ENCODE assay signal across 12 mouse cellular contexts in genomic region chr17:9723484-9723883, GRCm38 (mm10). TPM values are rescaled to one million over a fixed set of nuclear protein-coding genes. Genes with fewer than 3 reads are reported as not detected.
DNase-seq lines count a peak whose midpoint lies in the region; ATAC-seq lines count a peak whose summit lies in the region.
"Had no signal": no experiment of that assay in that cellular context is flagged by ENCODE, and none has a peak within 500 bp of the region (broad histone marks: within the 10 kb centered on the region; RNA-seq: fewer than 3 reads in every experiment).

No protein-coding gene starts in this region.

- no peaks in the 10 kb centered on the region for H3K36me3 ChIP-seq in embryonic facial prominence, embryonic 14.5 days (ENCODE audit: control insufficient read depth, insufficient read depth, low read length)
- H3K36me3 ChIP-seq in embryonic facial prominence, embryonic 10.5 days (replicated peaks), result no peaks in the 10 kb centered on the region
- H3K36me3 ChIP-seq in lung, embryonic 16.5 days (ENCODE audit: control insufficient read depth, insufficient read depth, low read length), result no peaks in the 10 kb centered on the region
- H3K36me3 ChIP-seq in neural tube, embryonic 15.5 days, result no peaks in the 10 kb centered on the region
- no peaks in the 10 kb centered on the region for H3K36me3 ChIP-seq in kidney, embryonic 15.5 days
- H3K36me3 ChIP-seq: intestine, embryonic 15.5 days; lung, embryonic 15.5 days had no signal

- WGBS in embryonic facial prominence, embryonic 14.5 days, result 44% methylated on average over 4 of the region's 4 CpGs
- 62% methylated on average over 4 of the region's 4 CpGs for WGBS in embryonic facial prominence, embryonic 10.5 days
- WGBS in lung, embryonic 16.5 days, result 33% methylated on average over 4 of the region's 4 CpGs
- 15% methylated on average over 4 of the region's 4 CpGs for WGBS in neural tube, embryonic 15.5 days
- WGBS in kidney, embryonic 15.5 days, result 51% methylated on average over 4 of the region's 4 CpGs

- peak; percentile 55 for ATAC-seq in embryonic facial prominence, embryonic 14.5 days (ENCODE audit: low read depth)
- peak; percentile 57 for ATAC-seq in lung, embryonic 16.5 days (ENCODE audit: low read depth)
- ATAC-seq in neural tube, embryonic 15.5 days (ENCODE audit: low FRiP score), result no peak
- ATAC-seq in kidney, embryonic 15.5 days (replicated peaks; ENCODE audit: low FRiP score), result no peak
- ATAC-seq: intestine, embryonic 15.5 days had no signal

- peak; percentile 81 for DNase-seq in embryonic facial prominence, embryonic 14.5 days (ENCODE audit: low spot score)
- DNase-seq in embryonic facial prominence, embryonic 10.5 days (ENCODE audit: low spot score), result no peak
- peak; percentile 5 for DNase-seq in ovary, adult 18-20 months (ENCODE audit: low spot score)
- DNase-seq in ovary, postnatal 36 days (ENCODE audit: low spot score), result no peak
- no peak for DNase-seq in thymus, postnatal 25 days
- DNase-seq: cerebellum, adult 2 months had no signal

- H3K4me2 ChIP-seq in embryonic facial prominence, embryonic 14.5 days (ENCODE audit: low read depth, low read length), result no peak overlapping the region
- H3K4me2 ChIP-seq in lung, embryonic 16.5 days (ENCODE audit: low read depth, low read length), result no peak overlapping the region
- H3K4me2 ChIP-seq in neural tube, embryonic 15.5 days, result no peak overlapping the region
- no peak overlapping the region for H3K4me2 ChIP-seq in kidney, embryonic 15.5 days
- H3K4me2 ChIP-seq: intestine, embryonic 15.5 days; lung, embryonic 15.5 days had no signal

- no peak overlapping the region for H3K9ac ChIP-seq in embryonic facial prominence, embryonic 14.5 days (ENCODE audit: low read depth, low read length)
- H3K9ac ChIP-seq in lung, embryonic 16.5 days (ENCODE audit: low read length), result no peak overlapping the region
- H3K9ac ChIP-seq in neural tube, embryonic 15.5 days (replicated peaks), result no peak overlapping the region
- H3K9ac ChIP-seq in kidney, embryonic 15.5 days, result no peak overlapping the region
- H3K9ac ChIP-seq: intestine, embryonic 15.5 days; lung, embryonic 15.5 days had no signal

- H3K9me3 ChIP-seq in embryonic facial prominence, embryonic 14.5 days (ENCODE audit: control insufficient read depth, low read length), result no peaks in the 10 kb centered on the region
- H3K9me3 ChIP-seq in embryonic facial prominence, embryonic 10.5 days, result no peaks in the 10 kb centered on the region
- no peaks in the 10 kb centered on the region for H3K9me3 ChIP-seq in lung, embryonic 16.5 days (ENCODE audit: control insufficient read depth, low read length)
- no peaks in the 10 kb centered on the region for H3K9me3 ChIP-seq in neural tube, embryonic 15.5 days (replicated peaks)
- no peaks in the 10 kb centered on the region for H3K9me3 ChIP-seq in kidney, embryonic 15.5 days (replicated peaks)
- H3K9me3 ChIP-seq: intestine, embryonic 15.5 days; lung, embryonic 15.5 days had no signal

- H3K4me1 ChIP-seq in embryonic facial prominence, embryonic 14.5 days (ENCODE audit: control insufficient read depth, insufficient read depth, low read length), result no peaks in the 10 kb centered on the region
- H3K4me1 ChIP-seq in embryonic facial prominence, embryonic 10.5 days, result peaks cover 18% of the 10 kb centered on the region
- no peaks in the 10 kb centered on the region for H3K4me1 ChIP-seq in lung, embryonic 16.5 days (replicated peaks; ENCODE audit: control insufficient read depth, insufficient read depth, low read length)
- H3K4me1 ChIP-seq in neural tube, embryonic 15.5 days, result no peaks in the 10 kb centered on the region
- H3K4me1 ChIP-seq in kidney, embryonic 15.5 days, result no peaks in the 10 kb centered on the region
- H3K4me1 ChIP-seq: intestine, embryonic 15.5 days; lung, embryonic 15.5 days had no signal

- H3K27me3 ChIP-seq in embryonic facial prominence, embryonic 14.5 days (replicated peaks; ENCODE audit: control insufficient read depth, insufficient read depth, low read length), result no peaks in the 10 kb centered on the region
- no peaks in the 10 kb centered on the region for H3K27me3 ChIP-seq in embryonic facial prominence, embryonic 10.5 days (replicated peaks; ENCODE audit: low read depth, poor library complexity, severe bottlenecking)
- H3K27me3 ChIP-seq in lung, embryonic 16.5 days (ENCODE audit: control insufficient read depth, insufficient read depth, low read depth, low read length), result no peaks in the 10 kb centered on the region
- H3K27me3 ChIP-seq in neural tube, embryonic 15.5 days (replicated peaks), result no peaks in the 10 kb centered on the region
- H3K27me3 ChIP-seq in kidney, embryonic 15.5 days, result no peaks in the 10 kb centered on the region
- H3K27me3 ChIP-seq: intestine, embryonic 15.5 days; lung, embryonic 15.5 days had no signal

- no peak overlapping the region for H3K4me3 ChIP-seq in embryonic facial prominence, embryonic 14.5 days (ENCODE audit: low read depth, low read length)
- no peak overlapping the region for H3K4me3 ChIP-seq in embryonic facial prominence, embryonic 10.5 days
- H3K4me3 ChIP-seq in lung, embryonic 16.5 days (ENCODE audit: low read length), result no peak overlapping the region
- no peak overlapping the region for H3K4me3 ChIP-seq in neural tube, embryonic 15.5 days (replicated peaks)
- no peak overlapping the region for H3K4me3 ChIP-seq in kidney, embryonic 15.5 days (replicated peaks)
- H3K4me3 ChIP-seq: heart, adult 2 months; intestine, embryonic 15.5 days; lung, embryonic 15.5 days had no signal

- no peak overlapping the region for H3K27ac ChIP-seq in embryonic facial prominence, embryonic 14.5 days (replicated peaks; ENCODE audit: low read depth, low read length)
- no peak overlapping the region for H3K27ac ChIP-seq in embryonic facial prominence, embryonic 10.5 days (replicated peaks)
- no peak overlapping the region for H3K27ac ChIP-seq in lung, embryonic 16.5 days (ENCODE audit: low read length)
- peak overlapping the region; percentile 66 for H3K27ac ChIP-seq in neural tube, embryonic 15.5 days (replicated peaks)
- H3K27ac ChIP-seq in kidney, embryonic 15.5 days, result no peak overlapping the region
- H3K27ac ChIP-seq: heart, adult 2 months; intestine, embryonic 15.5 days; lung, embryonic 15.5 days had no signal

RNA-seq across cellular contexts. Expression of gene Pabpc6, which starts 54.0 kb away (rescaled TPM):
- not detected in 2 replicates for polyA plus RNA-seq in embryonic facial prominence, embryonic 14.5 days (2014; fragmentation: Nextera tagmentation; extraction: Ambion mirVana)
- not detected in 2 replicates for polyA plus RNA-seq in embryonic facial prominence, embryonic 10.5 days (2016; fragmentation: Nextera tagmentation; extraction: Ambion mirVana)
- polyA plus RNA-seq in lung, embryonic 16.5 days (2015; fragmentation: Nextera tagmentation; extraction: Ambion mirVana), result not detected in 2 replicates
- polyA plus RNA-seq in neural tube, embryonic 15.5 days (2015; fragmentation: Nextera tagmentation; extraction: Ambion mirVana), result not detected in 2 replicates
- polyA plus RNA-seq in kidney, embryonic 15.5 days (2015; fragmentation: Nextera tagmentation; extraction: Ambion mirVana), result not detected in 2 replicates
- polyA plus RNA-seq: cerebellum, adult 2 months; heart, adult 2 months; intestine, embryonic 15.5 days; lung, embryonic 15.5 days had no signal

Comparison
In these comparisons a context has a peak if more than half of its experiments do, and no peak if none do; other contexts are left out.
1. DNase-seq: peak in embryonic facial prominence, embryonic 14.5 days (single experiment) and ovary, adult 18-20 months (single experiment); none in embryonic facial prominence, embryonic 10.5 days (single experiment), ovary, postnatal 36 days (single experiment) and thymus, postnatal 25 days (single experiment).
2. ATAC-seq: peak in embryonic facial prominence, embryonic 14.5 days (single experiment) and lung, embryonic 16.5 days (single experiment); none in neural tube, embryonic 15.5 days (single experiment) and kidney, embryonic 15.5 days (single experiment).